Mouse (Mus musculus) left cerebral cortex, postnatal 4 days (tissue): ENCODE results near the gene Akap17b. TPM values are rescaled to one million over a fixed set of nuclear protein-coding genes. Genes with fewer than 3 reads are reported as not detected.
"Not testable (repeated sequence)": the region's sequence is repeated elsewhere in the genome, so short reads cannot be mapped to it uniquely, and the experiment has no call there.

Experiments
- DNase-seq: peaks from one replicate; pipeline ENCODE4 v3.0.0-alpha.2; 2022
- intact Hi-C: fragments of 180-260 bp; cut with DNase I; formaldehyde crosslinking; loops from one replicate; pipeline ENCODE4 v1.15.1; 2025
- total RNA-seq, 2 experiments: library from RNA; stranded (reverse); gene quantifications; 2 replicates each; pipeline ENCODE4 v1.2.3; 2021

Gene Akap17b
- 10 to 100 TPM in 1 of 2 experiments, 1 to 10 TPM in 1; 9.8 to 10.1 TPM for total RNA-seq

DNA sequence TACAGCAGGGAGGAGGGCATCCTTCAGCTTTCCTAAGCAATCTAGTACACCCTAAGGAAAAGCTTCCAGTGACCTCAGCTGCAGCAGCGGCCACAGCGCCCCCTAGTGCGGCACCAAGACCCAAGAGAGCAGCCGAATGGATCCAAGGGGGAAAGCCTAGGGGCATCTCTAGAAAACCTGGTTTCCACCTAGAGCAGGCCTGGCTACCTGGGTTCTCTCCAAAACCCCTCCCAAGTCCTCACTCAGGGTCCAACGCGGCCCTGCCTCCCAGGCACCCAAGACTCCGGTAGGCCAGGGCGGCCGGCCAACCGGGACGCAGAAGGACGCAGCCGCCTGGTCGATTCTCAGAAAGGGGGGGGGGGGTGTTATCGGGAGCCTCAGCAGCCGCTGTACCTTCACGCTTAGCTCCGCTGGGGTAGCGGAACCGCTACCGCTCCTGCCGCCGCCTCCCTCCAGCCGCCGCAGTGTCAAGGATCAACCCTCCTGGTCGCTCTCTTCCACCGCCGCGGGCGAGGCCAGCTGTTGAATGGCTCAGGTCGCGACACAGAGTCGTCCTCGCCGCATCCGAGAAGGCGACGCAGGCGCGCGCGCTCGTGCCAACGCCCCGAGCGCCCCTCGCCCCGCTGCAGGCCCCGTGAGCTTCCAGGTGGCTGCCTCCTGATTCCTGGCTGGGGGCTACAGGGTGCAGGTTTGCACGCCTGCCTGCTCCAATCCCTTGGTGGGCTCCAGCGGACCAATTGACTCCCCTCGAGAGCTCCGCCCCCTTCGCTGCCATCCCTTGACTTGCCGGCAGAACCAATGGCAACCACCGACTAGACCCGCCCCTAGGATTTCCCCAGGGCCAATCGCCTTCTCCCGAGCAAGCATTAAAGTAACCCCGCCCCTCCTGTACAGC, at the start of gene Akap17b:
Gene Akap17b, minus strand, starts transcription at position 739 of the 895 bp plus-strand sequence.
- peak; percentile 90 for DNase-seq
- intact Hi-C loops = no loop called here

GRCm38 (mm10) chrX:36691365-36691764, 46.2 kb upstream of the Akap17b start:
- DNase-seq = no peak
- intact Hi-C loops = no loop called here

- DNase-seq = no peak
- intact Hi-C loops = no loop called here
Observed at GRCm38 (mm10) chrX:36689655-36690054, 44.5 kb upstream of the Akap17b start.

- intact Hi-C loops = no loop called here
- no peak for DNase-seq
Observed at GRCm38 (mm10) chrX:36676836-36677235, 31.6 kb upstream of the Akap17b start.

- intact Hi-C loops = no loop called here
- DNase-seq = no peak
Observed at GRCm38 (mm10) chrX:36672708-36673107, 27.5 kb upstream of the Akap17b start.

- DNase-seq = peak; percentile 20
- intact Hi-C loops = no loop called here
Observed at GRCm38 (mm10) chrX:36640046-36640445, 5.1 kb downstream of the Akap17b start.

- intact Hi-C loops = loop anchor here (10.0 kb wide), 1 partner anchor 274 kb away; the partner anchor contains the start of gene Nkrf
- no peak for DNase-seq
Observed at GRCm38 (mm10) chrX:36630771-36631170, 14.4 kb downstream of the Akap17b start.

GRCm38 (mm10) chrX:36628102-36628501, 17.1 kb downstream of the Akap17b start:
- DNase-seq = no peak
- intact Hi-C loops = loop anchor here (10.0 kb wide), 1 partner anchor 457 kb away; the partner anchor contains the start of gene Rpl39

DNA sequence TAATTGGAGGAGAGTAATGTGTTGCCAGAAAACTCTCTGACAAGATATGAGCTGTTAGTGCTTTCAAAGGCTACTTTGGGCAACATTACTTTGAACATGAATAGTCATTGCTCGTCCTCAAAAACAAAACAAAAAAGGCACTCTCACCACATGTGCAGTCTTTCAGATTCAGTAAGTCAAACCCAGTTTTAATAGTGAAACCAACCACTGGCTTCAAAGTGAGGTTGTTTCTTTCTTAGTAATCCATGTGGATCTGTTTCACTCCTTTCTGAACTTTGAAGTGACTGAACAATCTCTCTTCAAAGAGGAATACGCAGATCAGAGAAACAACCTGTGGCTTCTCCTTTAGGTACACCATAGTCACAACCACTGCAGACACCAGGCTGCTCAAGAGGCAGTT, 36.1 kb downstream of the Akap17b start:
- no peak for DNase-seq
- intact Hi-C loops = no loop called here

DNA sequence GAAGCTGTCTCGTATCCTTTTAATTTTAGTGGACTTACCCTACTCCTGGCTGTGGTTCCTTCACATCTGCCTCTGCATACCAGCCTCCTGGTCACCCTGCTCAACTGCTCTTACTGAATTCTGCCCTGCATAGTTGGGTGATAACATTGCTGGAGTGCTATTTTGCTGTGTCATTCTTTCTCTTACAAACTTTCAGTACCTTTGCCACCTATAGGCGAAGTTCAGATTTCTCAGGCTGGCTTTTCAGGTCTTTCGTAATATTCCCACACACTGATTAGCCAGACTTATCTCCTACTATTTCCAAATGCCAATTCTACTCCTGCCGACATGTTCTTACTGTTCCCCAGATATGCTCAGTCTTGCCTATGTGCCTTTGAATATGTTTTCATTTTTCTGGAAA, 41.2 kb downstream of the Akap17b start:
- DNase-seq = no peak
- intact Hi-C loops = no loop called here

GRCm38 (mm10) chrX:36602926-36603325, 42.3 kb downstream of the Akap17b start:
- intact Hi-C loops = no loop called here
- DNase-seq = no peak

DNA sequence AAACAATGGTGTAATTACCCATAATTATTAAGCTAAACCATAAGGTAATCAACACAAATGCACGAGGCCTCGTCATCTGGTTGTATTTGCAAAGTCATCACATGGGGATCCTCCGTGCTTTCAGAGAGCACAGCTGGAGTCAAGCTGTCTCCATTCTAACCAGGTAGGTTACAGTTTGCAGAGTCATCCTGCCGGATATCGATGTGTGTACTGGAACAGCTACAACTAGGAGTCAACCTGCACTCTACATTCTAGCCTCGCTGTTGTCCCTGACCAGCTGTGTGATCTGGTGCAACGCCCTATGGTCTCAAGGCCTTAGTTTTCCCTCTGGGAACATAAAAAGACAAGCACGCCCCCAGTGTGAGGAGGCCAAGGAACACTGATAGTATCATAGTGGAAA, 45.1 kb downstream of the Akap17b start:
- intact Hi-C loops = no loop called here
- no peak for DNase-seq

- DNase-seq = peak; percentile 4
- intact Hi-C loops = no loop called here
Observed at GRCm38 (mm10) chrX:36599656-36600055, 45.5 kb downstream of the Akap17b start.

GRCm38 (mm10) chrX:36598861-36599344, 46.3 kb downstream of the Akap17b start:
- intact Hi-C loops = no loop called here
- DNase-seq = peak; percentile 17

- peak; percentile 27 for DNase-seq
- intact Hi-C loops = no loop called here
Observed at GRCm38 (mm10) chrX:36598390-36598810, 46.8 kb downstream of the Akap17b start.

DNA sequence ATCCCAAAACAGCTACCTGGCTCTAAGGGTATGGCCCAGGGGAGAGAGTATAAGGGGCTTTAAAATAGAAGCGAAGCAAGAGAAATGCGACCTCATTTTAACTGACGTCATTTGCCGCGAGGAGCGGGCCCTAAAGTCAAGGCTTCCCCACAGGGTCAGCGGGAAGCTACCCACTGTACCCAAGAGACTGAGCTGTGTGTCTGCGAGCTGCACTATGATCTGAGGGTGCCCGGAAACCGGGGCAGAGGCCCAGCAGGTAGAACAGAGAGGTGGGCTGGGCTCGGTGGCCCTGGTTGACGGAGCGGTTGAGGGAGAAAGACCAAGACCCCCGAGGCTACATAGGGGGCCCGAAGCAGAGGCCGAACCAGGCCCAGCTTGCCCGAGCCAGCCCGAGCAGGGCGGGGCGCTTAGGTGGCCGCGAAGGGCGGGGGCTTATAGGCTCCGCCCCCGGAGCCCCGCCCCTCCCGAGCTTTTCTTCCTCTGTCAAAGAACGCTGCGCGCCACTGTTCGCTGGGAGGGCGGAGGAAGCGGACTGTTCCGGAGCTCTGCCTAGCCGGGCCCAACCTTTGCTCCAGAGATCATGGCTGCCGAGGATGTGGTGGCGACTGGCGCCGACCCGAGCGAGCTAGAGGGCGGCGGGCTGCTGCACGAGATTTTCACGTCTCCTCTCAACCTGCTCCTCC, 47.3 kb downstream of the Akap17b start, which contains the start of gene Pgrmc1:
Gene Pgrmc1, plus strand, starts transcription at position 500 of the 683 bp plus-strand sequence.
- intact Hi-C loops = no loop called here
- DNase-seq = peak; percentile 85

DNA sequence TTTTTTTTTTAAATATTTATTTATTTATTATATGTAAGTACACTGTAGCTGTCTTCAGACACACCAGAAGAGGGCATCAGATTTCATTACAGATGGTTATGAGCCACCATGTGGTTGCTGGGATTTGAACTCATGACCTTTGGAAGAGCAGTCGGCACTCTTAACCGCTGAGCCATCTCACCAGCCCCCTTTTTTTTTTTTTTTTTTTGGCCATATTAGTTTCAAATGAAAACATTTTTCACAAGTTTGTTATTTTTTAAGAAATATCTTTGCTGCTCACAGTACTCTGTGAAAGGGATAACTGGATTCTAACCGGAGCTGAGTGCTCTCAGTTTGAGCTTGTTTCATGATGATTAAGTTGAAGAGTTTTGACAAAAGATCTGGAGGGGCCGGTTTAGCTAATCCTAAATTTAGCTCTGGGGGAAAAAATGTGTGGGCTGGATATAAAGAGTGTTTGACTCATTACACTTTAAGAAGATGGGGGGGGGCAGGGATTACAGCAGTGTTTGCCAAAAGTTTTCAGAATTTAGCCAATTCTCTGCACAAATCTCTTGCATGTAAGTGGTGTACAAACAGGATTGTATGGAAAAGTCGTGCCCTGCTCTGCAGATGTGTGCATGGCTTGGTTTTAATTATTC, 48.6 kb downstream of the Akap17b start:
- DNase-seq = not testable (repeated sequence)

GRCm38 (mm10) chrX:36595247-36595646, 49.9 kb downstream of the Akap17b start:
- intact Hi-C loops = no loop called here
- no peak for DNase-seq

More for the DNA sequence above, 48.6 kb downstream of the Akap17b start:
- intact Hi-C loops = not testable (repeated sequence)

DNA sequence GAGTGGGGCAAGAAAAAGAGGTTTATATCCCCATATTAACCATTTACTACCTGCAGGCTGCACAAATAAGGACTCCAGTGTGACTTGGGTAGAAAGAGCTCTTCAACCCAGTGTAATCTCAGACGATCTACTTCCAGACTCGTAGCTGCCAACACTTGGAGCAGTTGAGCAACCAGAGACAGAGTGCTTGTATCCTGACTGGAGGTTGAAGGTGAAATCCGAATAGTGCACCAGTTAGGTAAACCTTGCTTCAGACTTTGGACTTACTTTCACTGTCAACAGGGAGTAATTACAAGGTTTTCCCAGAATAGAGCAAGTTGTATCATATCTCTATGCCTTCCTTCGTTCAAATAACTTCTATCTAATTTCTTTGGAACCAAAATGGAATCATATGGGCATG, 53.7 kb downstream of the Akap17b start:
- intact Hi-C loops = no loop called here
- no peak for DNase-seq

- no peak for DNase-seq
- intact Hi-C loops = no loop called here
Observed at GRCm38 (mm10) chrX:36591120-36591519, 54.1 kb downstream of the Akap17b start.

DNA sequence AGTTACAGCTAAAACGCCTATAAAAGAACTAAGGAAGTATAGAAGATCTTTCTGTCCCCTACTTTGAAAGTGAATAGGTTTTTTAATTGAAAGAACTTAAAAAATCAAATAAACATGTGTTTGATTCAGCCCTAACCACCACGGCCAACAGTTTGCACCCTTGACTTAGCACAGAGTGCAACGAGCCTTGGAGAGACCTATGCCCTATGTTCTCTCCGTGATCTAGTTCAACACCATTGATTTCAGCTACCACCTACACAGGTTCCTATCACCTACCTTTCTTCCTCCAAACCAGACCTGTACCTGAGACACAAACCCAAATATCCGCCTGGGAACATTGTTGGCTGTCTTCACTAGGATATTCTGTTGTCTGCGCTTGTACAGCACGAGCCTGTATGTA, 54.9 kb downstream of the Akap17b start:
- intact Hi-C loops = no loop called here
- DNase-seq = no peak
